Mouse (Mus musculus): ENCODE results near the gene Abl2. TPM values are rescaled to one million over a fixed set of nuclear protein-coding genes. Genes with fewer than 3 reads are reported as not detected.

Abl2 gene
- polyA plus RNA-seq, 1 experiment from 2014 or later = 2.3 TPM

- WGBS = 7% methylated on average over 31 of the region's 37 CpGs
- DNase-seq (ENCODE audit: low spot score) = peak; percentile 89
- H3K4me3 ChIP-seq (ENCODE audit: low read depth, low read length) = peak within 1 kb of the TSS; percentile 74
- H3K36me3 ChIP-seq (ENCODE audit: insufficient read depth, low read length) = no peaks in the 10 kb centered on the region
- H3K9ac ChIP-seq (replicated peaks; ENCODE audit: low read depth) = peak within 1 kb of the TSS; percentile 77
- H3K27me3 ChIP-seq (replicated peaks; ENCODE audit: insufficient read depth, low read length) = no peaks in the 10 kb centered on the region
- TF ChIP-seq EP300 (IDR thresholded peaks at IDR 0.05) (no peak), CTCF (IDR thresholded peaks at IDR 0.05) (no peak)
- H3K4me1 ChIP-seq (ENCODE audit: insufficient read depth, low read depth, low read length) = peaks cover 9% of the 10 kb centered on the region; the same call in 1 of the 2 replicates
- peak within 1 kb of the TSS; percentile 91 for H3K27ac ChIP-seq (ENCODE audit: low read length)
- ATAC-seq = peak; percentile 78
- peak within 1 kb of the TSS; percentile 97 for H3K4me2 ChIP-seq (replicated peaks; ENCODE audit: low read depth, low read length)
- H3K9me3 ChIP-seq (ENCODE audit: low read length) = no peaks in the 10 kb centered on the region
Observed at GRCm38 (mm10) chr1:156674195-156675000, 115.8 kb downstream of the Abl2 start, which contains the start of gene Tor3a. Tor3a (minus strand) TSS chr1:156674356.

GRCm38 (mm10) chr1:156676171-156676570, 117.6 kb downstream of the Abl2 start:
- Histone ChIP-seq H3K9ac (replicated peaks; ENCODE audit: low read depth) (no peak overlapping the region), H3K9me3 (ENCODE audit: low read length) (no peaks in the 10 kb centered on the region), H3K27ac (ENCODE audit: low read length) (no peak overlapping the region), H3K4me1 (ENCODE audit: insufficient read depth, low read depth, low read length) (peaks cover 9% of the 10 kb centered on the region; the same call in 1 of the 2 replicates), H3K4me3 (ENCODE audit: low read depth, low read length) (no peak overlapping the region), H3K36me3 (ENCODE audit: insufficient read depth, low read length) (peaks cover 4% of the 10 kb centered on the region; the same call in 1 of the 2 replicates), H3K27me3 (replicated peaks; ENCODE audit: insufficient read depth, low read length) (no peaks in the 10 kb centered on the region), H3K4me2 (replicated peaks; ENCODE audit: low read depth, low read length) (no peak overlapping the region)
- DNase-seq (ENCODE audit: low spot score) = peak; percentile 85
- TF ChIP-seq EP300 (IDR thresholded peaks at IDR 0.05) (no peak), CTCF (IDR thresholded peaks at IDR 0.05) (peak; percentile 94)
- 30% methylated on average over 12 of the region's 12 CpGs for WGBS
- ATAC-seq = peak; percentile 18

- Histone ChIP-seq H3K9ac (replicated peaks; ENCODE audit: low read depth) (no peak overlapping the region), H3K27ac (ENCODE audit: low read length) (no peak overlapping the region), H3K27me3 (replicated peaks; ENCODE audit: insufficient read depth, low read length) (no peaks in the 10 kb centered on the region), H3K4me3 (ENCODE audit: low read depth, low read length) (no peak overlapping the region), H3K9me3 (ENCODE audit: low read length) (no peaks in the 10 kb centered on the region), H3K36me3 (ENCODE audit: insufficient read depth, low read length) (peaks cover 4% of the 10 kb centered on the region; the same call in 1 of the 2 replicates), H3K4me2 (replicated peaks; ENCODE audit: low read depth, low read length) (no peak overlapping the region), H3K4me1 (ENCODE audit: insufficient read depth, low read depth, low read length) (peaks cover 9% of the 10 kb centered on the region; the same call in 1 of the 2 replicates)
- ATAC-seq (no peak), DNase-seq (ENCODE audit: low spot score) (no peak)
- TF ChIP-seq EP300 (IDR thresholded peaks at IDR 0.05) (no peak), CTCF (IDR thresholded peaks at IDR 0.05) (no peak)
- 62% methylated on average over 5 of the region's 5 CpGs for WGBS
Observed at GRCm38 (mm10) chr1:156676596-156676995, 118.0 kb downstream of the Abl2 start.

GRCm38 (mm10) chr1:156677230-156677629, 118.6 kb downstream of the Abl2 start:
- no peak for ATAC-seq

GRCm38 (mm10) chr1:156679599-156679998, 121.0 kb downstream of the Abl2 start:
- peaks cover 4% of the 10 kb centered on the region; the same call in 1 of the 2 replicates for H3K36me3 ChIP-seq (ENCODE audit: insufficient read depth, low read length)
- ATAC-seq (no peak), DNase-seq (ENCODE audit: low spot score) (no peak)
- WGBS = 76% methylated on average over 9 of the region's 9 CpGs
- H3K4me2 ChIP-seq (replicated peaks; ENCODE audit: low read depth, low read length) = no peak overlapping the region
- H3K27me3 ChIP-seq (replicated peaks; ENCODE audit: insufficient read depth, low read length) = no peaks in the 10 kb centered on the region
- no peak for TF ChIP-seq CTCF (IDR thresholded peaks at IDR 0.05)
- TF ChIP-seq EP300 (IDR thresholded peaks at IDR 0.05) = no peak
- no peak overlapping the region for H3K9ac ChIP-seq (replicated peaks; ENCODE audit: low read depth)
- 0 out of 2 replicates have a peak, but pooled peaks cover 2% of the 10 kb centered on the region for H3K4me1 ChIP-seq (ENCODE audit: insufficient read depth, low read depth, low read length)
- H3K9me3 ChIP-seq (ENCODE audit: low read length) = no peaks in the 10 kb centered on the region
- H3K4me3 ChIP-seq (ENCODE audit: low read depth, low read length) = no peak overlapping the region
- no peak overlapping the region for H3K27ac ChIP-seq (ENCODE audit: low read length)

More at GRCm38 (mm10) chr1:156677230-156677629, 118.6 kb downstream of the Abl2 start:
- Histone ChIP-seq H3K36me3 (ENCODE audit: insufficient read depth, low read length) (peaks cover 4% of the 10 kb centered on the region; the same call in 1 of the 2 replicates), H3K9me3 (ENCODE audit: low read length) (no peaks in the 10 kb centered on the region), H3K9ac (replicated peaks; ENCODE audit: low read depth) (no peak overlapping the region), H3K27ac (ENCODE audit: low read length) (no peak overlapping the region), H3K4me3 (ENCODE audit: low read depth, low read length) (no peak overlapping the region), H3K4me1 (ENCODE audit: insufficient read depth, low read depth, low read length) (peaks cover 9% of the 10 kb centered on the region; the same call in 1 of the 2 replicates), H3K4me2 (replicated peaks; ENCODE audit: low read depth, low read length) (no peak overlapping the region), H3K27me3 (replicated peaks; ENCODE audit: insufficient read depth, low read length) (no peaks in the 10 kb centered on the region)
- WGBS = 85% methylated on average over 3 of the region's 3 CpGs
- TF ChIP-seq EP300 (IDR thresholded peaks at IDR 0.05) (no peak), CTCF (IDR thresholded peaks at IDR 0.05) (no peak)
- DNase-seq (ENCODE audit: low spot score) = peak; percentile 32

- no peak for ATAC-seq
- no peak overlapping the region for H3K27ac ChIP-seq (ENCODE audit: low read length)
- no peak overlapping the region for H3K4me2 ChIP-seq (replicated peaks; ENCODE audit: low read depth, low read length)
- 73% methylated on average over 7 of the region's 7 CpGs for WGBS
- TF ChIP-seq EP300 (IDR thresholded peaks at IDR 0.05) = no peak
- TF ChIP-seq CTCF (IDR thresholded peaks at IDR 0.05) = no peak
- no peak overlapping the region for H3K9ac ChIP-seq (replicated peaks; ENCODE audit: low read depth)
- no peaks in the 10 kb centered on the region for H3K27me3 ChIP-seq (replicated peaks; ENCODE audit: insufficient read depth, low read length)
- no peak overlapping the region for H3K4me3 ChIP-seq (ENCODE audit: low read depth, low read length)
- peaks cover 31% of the 10 kb centered on the region for H3K36me3 ChIP-seq (ENCODE audit: insufficient read depth, low read length)
- no peaks in the 10 kb centered on the region for H3K9me3 ChIP-seq (ENCODE audit: low read length)
- no peaks in the 10 kb centered on the region for H3K4me1 ChIP-seq (ENCODE audit: insufficient read depth, low read depth, low read length)
- DNase-seq (ENCODE audit: low spot score) = no peak
Observed at GRCm38 (mm10) chr1:156686025-156686661, 127.6 kb downstream of the Abl2 start.

Other genes with a start within 250 kb of the Abl2 start
- 0.10 and 0.18 TPM in 2 replicates for gene Nphs2, start 248.1 kb upstream of the Abl2 start, polyA plus RNA-seq (2015; fragmentation: Nextera tagmentation; extraction: Ambion mirVana)
- 490 and 553 TPM in 2 replicates for gene Gm2000, start 192.7 kb upstream of the Abl2 start, polyA plus RNA-seq (2015; fragmentation: Nextera tagmentation; extraction: Ambion mirVana)
- gene Axdnd1, start 137.6 kb upstream of the Abl2 start, polyA plus RNA-seq (2015; fragmentation: Nextera tagmentation; extraction: Ambion mirVana) = 0.29 and 0.84 TPM in 2 replicates
- 110 and 140 TPM in 2 replicates for gene Soat1, start 84.5 kb upstream of the Abl2 start, polyA plus RNA-seq (2015; fragmentation: Nextera tagmentation; extraction: Ambion mirVana)
- gene Gm10031, start 34.8 kb upstream of the Abl2 start, polyA plus RNA-seq (2015; fragmentation: Nextera tagmentation; extraction: Ambion mirVana) = 0.26 and 0.40 TPM in 2 replicates
- gene Tor3a, start 115.6 kb downstream of the Abl2 start, polyA plus RNA-seq (2015; fragmentation: Nextera tagmentation; extraction: Ambion mirVana) = 36.1 and 37.8 TPM in 2 replicates
- gene Fam20b, start 160.3 kb downstream of the Abl2 start, polyA plus RNA-seq (2015; fragmentation: Nextera tagmentation; extraction: Ambion mirVana) = 15.3 and 16.4 TPM in 2 replicates